Mouse (Mus musculus) CD4-positive, CD25-positive, alpha-beta regulatory T cell, adult 4 months (primary cell): Measurements from ENCODE around the gene Pank2. TPM values are rescaled to one million over a fixed set of nuclear protein-coding genes. Genes with fewer than 3 reads are reported as not detected.

ENCODE experiments used
- ATAC-seq: one replicate; pipeline ENCODE4 v1.8.0; 2017
- polyA plus RNA-seq, 2 experiments: library from polyadenylated mRNA; unstranded; fragments of 100-300 nt; shearing (Covaris generic); gene quantifications; one replicate each; pipeline ENCODE4 v1.2.1; 2017

The Pank2 gene
- polyA plus RNA-seq, 2 experiments from 2014 or later: 7.7 to 12.0 TPM

DNA sequence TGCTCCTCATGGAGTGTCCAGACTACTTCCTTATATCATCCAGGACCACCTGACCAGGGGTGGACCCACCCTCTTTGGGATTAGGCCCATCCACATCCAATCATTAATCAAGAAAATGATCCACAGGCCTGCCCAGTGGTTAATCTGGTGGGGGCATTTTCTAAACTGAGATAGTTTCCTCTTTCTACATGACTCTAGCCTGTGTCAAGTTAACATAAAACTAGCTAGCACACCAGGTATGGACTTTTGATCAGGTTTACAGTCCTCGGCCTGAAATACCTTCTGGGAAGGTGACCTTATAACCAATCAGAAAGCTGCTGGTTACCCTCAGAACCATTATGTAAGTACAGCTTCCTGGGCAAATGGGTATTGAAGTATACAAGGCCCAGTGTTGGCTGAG lies 66.7 kb downstream of the Pank2 start:
- no peak for ATAC-seq

DNA sequence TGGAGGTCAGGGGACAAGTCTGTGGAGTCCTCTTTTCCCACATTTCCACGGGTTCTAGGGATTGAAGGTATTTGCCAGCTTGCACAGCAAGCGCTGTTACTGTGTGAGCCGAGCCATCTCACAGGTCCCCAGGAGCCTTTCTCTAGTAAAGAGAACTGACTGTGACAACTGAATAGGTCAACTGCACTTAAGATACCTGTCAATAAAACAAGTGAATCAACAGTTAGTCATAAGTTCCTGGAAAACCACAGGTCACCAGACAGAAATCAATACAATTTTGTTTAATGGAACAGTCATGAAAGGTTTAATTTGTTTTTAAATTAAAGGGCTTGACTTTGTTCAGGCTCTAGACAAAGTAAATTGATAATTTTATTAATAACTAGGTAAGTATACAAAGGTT lies 68.3 kb downstream of the Pank2 start:
- no peak for ATAC-seq

DNA sequence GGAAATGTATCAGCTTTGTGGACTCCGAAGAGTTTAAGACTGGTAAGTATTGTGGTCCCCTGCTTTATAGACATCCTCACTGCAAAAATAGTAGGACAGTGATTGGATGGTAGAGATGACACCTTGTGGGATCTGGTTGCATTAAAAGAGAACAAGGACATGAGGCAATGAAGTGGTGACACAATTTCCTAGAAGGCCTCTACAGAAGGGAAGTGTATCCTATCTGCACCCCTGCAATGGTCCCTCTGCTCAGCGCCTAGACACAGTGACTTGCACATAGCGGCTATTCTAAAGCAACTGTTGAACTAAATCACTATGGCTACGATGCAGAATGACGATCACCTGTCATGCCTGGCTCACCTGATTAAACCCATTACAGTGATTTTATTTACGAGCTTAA lies 75.3 kb downstream of the Pank2 start:
- ATAC-seq: no peak

DNA sequence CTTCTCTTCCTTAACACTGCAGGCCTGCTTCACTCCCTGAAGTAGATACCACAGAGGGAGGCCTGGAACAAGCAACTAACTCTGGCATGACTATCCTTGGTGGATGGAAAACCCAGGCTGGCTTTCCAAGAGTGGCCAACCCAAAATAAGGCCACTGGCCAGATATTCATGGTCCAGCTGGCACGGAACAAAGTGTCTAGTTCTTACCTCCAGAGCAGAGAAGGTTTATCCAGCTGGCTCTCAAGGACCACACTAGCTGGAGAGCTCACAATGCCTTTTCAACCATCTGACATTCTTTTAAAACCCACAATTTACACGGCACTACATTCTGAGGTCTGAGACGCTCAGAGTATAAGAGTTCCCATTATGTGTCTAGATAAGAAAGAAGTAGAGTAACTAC lies 82.2 kb downstream of the Pank2 start:
- no peak for ATAC-seq

DNA sequence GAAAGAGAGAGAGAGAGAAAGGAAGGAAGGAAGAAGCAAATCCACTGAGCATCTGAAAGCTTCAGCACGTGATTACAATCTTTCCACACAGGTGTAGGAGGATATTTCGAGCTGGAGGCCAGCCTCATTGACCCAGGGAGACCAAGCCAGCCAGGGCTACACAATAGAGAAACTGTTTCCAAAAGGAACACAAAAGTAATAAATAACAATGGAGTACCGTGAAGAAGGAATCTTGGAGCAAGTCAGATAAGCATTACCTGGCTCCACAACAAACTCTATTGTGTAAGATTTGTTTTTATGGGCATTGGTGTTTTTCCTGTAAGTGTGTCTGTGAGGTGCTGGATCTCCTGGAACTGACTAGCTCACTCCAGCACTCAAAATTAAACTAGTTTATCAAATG lies 83.3 kb downstream of the Pank2 start:
- no peak for ATAC-seq

Other genes with a start within 250 kb of the Pank2 start
- not detected for gene Gfra4, start 219.4 kb upstream of the Pank2 start, polyA plus RNA-seq
- 1 to 10 TPM in 1 of 2 experiments, under 1 TPM in 1; 0.95 to 1.9 TPM for gene Adam33, start 198.7 kb upstream of the Pank2 start, polyA plus RNA-seq
- gene Siglec1, start 175.7 kb upstream of the Pank2 start, polyA plus RNA-seq: not detected
- gene Hspa12b, start 135.2 kb upstream of the Pank2 start, polyA plus RNA-seq: not detected
- not detected for gene Gm11037, start 129.0 kb upstream of the Pank2 start, polyA plus RNA-seq
- gene 1700037H04Rik, start 102.4 kb upstream of the Pank2 start, polyA plus RNA-seq: 10 to 100 TPM; 37.5 to 50.3 TPM
- gene Cenpb, start 82.4 kb upstream of the Pank2 start, polyA plus RNA-seq: 1 to 10 TPM; 2.1 to 2.5 TPM
- gene Cdc25b, start 75.5 kb upstream of the Pank2 start, polyA plus RNA-seq: 10 to 100 TPM; 49.8 to 63.9 TPM
- gene Spef1, start 75.2 kb upstream of the Pank2 start, polyA plus RNA-seq: under 1 TPM; 0.34 to 0.79 TPM
- 10 to 100 TPM; 23.8 to 28.5 TPM for gene Ap5s1, start 55.4 kb upstream of the Pank2 start, polyA plus RNA-seq
- 10 to 100 TPM; 22.5 to 34.2 TPM for gene Mavs, start 28.4 kb upstream of the Pank2 start, polyA plus RNA-seq
- 1 to 10 TPM in 1 of 2 experiments, under 1 TPM in 1; 0.76 to 1.5 TPM for gene Rnf24, start 90.4 kb downstream of the Pank2 start, polyA plus RNA-seq
- 10 to 100 TPM; 11.7 to 15.3 TPM for gene Smox, start 229.0 kb downstream of the Pank2 start, polyA plus RNA-seq